16 mouse cellular contexts compared by ENCODE assay signal in genomic region chr3:157349480-157349879, GRCm38 (mm10).
"Had no signal": no experiment of that assay in that cellular context is flagged by ENCODE, and none has a peak within 500 bp of the region (broad histone marks: within the 10 kb centered on the region; RNA-seq: fewer than 3 reads in every experiment).

No protein-coding gene starts in this region.

- DNase-seq: retina, postnatal 1 day; right cerebral cortex, adult 18-20 months; right cerebral cortex, postnatal 14 days; right cerebral cortex, postnatal 25 days; right cerebral cortex, postnatal 4 days; spleen, adult 18-20 months; thymus, adult 18-20 months; thymus, adult 2 months; thymus, postnatal 14 days; thymus, postnatal 25 days; thymus, postnatal 36 days; thymus, postnatal 4 days had no signal

- H3K4me1 ChIP-seq: neural tube, embryonic 13.5 days; neural tube, embryonic 15.5 days; stomach, embryonic 15.5 days had no signal

- H3K9ac ChIP-seq: neural tube, embryonic 13.5 days; neural tube, embryonic 15.5 days; stomach, embryonic 15.5 days had no signal

- H3K36me3 ChIP-seq: neural tube, embryonic 13.5 days; neural tube, embryonic 15.5 days; stomach, embryonic 15.5 days had no signal

- H3K4me2 ChIP-seq: neural tube, embryonic 13.5 days; neural tube, embryonic 15.5 days; stomach, embryonic 15.5 days had no signal

- H3K27me3 ChIP-seq: neural tube, embryonic 13.5 days; neural tube, embryonic 15.5 days; stomach, embryonic 15.5 days had no signal

- H3K9me3 ChIP-seq: neural tube, embryonic 13.5 days; neural tube, embryonic 15.5 days; stomach, embryonic 15.5 days had no signal

- H3K27ac ChIP-seq: neural tube, embryonic 13.5 days; neural tube, embryonic 15.5 days; stomach, embryonic 15.5 days; stomach, postnatal 0 days had no signal

- H3K4me3 ChIP-seq: neural tube, embryonic 13.5 days; neural tube, embryonic 15.5 days; stomach, embryonic 15.5 days had no signal
